Mouse (Mus musculus) lung, adult 2 months (tissue): ENCODE measurements around the gene Ptprm. TPM values are rescaled to one million over a fixed set of nuclear protein-coding genes. Genes with fewer than 3 reads are reported as not detected.
A peak's percentile ranks its signal among the peaks of the same experiment; 100 is the strongest.

ENCODE experiments used
- DNase-seq: peaks from one replicate; pipeline ENCODE4 v3.0.0; 2022
- H3K4me1 ChIP-seq: fragments of 200-500 bp; 2 replicates; pipeline ENCODE4 v1.6.1; 2011; ENCODE audit warnings: low read length; ENCODE audit not compliant: control insufficient read depth, insufficient read depth
- H3K4me3 ChIP-seq: fragments of 200-500 bp; replicated peaks from 2 replicates; pipeline ENCODE3; 2011; ENCODE audit warnings: low read depth, mild to moderate bottlenecking, control low read depth, low read length; ENCODE audit errors: extremely low read depth
- CTCF ChIP-seq: fragments of 200-500 bp; IDR thresholded peaks from 2 replicates; pipeline ENCODE4 v1.5.1; 2011; ENCODE audit warnings: mild to moderate bottlenecking, low read length, control low read depth; ENCODE audit not compliant: insufficient read depth
- POLR2A ChIP-seq: fragments of 200-500 bp; IDR thresholded peaks from 2 replicates; pipeline ENCODE4 v1.6.1; 2011; ENCODE audit warnings: low read depth, mild to moderate bottlenecking, control low read depth, low read length, borderline replicate concordance; ENCODE audit errors: extremely low read depth
- WGBS: fragments of 180-500 bp; shearing (Covaris S2); methylation state at CpG from one replicate; pipeline ENCODE4 v1.1.7; 2018; 5-methylcytosine and 5-hydroxymethylcytosine counted together
- polyA plus RNA-seq: library from polyadenylated mRNA; depleted of rRNA; stranded (reverse); fragments of >200 nt; gene quantifications from 2 replicates; pipeline ENCODE4 v1.2.3, GENCODE M21; 2012

Ptprm gene
- polyA plus RNA-seq, 1 experiment: 69.9 TPM

GRCm38 (mm10) chr17:66756500-66756899 is 597.8 kb downstream of the Ptprm start:
- H3K4me3 ChIP-seq: no peak overlapping the region
- DNase-seq: no peak
- TF ChIP-seq CTCF (no peak), POLR2A (no peak)
- H3K4me1 ChIP-seq: no peaks in the 10 kb centered on the region; the same call in 1 of the 2 replicates
- 63% methylated on average over 9 of the region's 9 CpGs for WGBS

- Histone ChIP-seq H3K4me3 (no peak overlapping the region), H3K4me1 (no peaks in the 10 kb centered on the region; the same call in 1 of the 2 replicates)
- peak; percentile 41 for DNase-seq
- TF ChIP-seq POLR2A: no peak
- 0 out of 2 replicates have a peak, but pooled peaks have one; percentile 6 for TF ChIP-seq CTCF
- WGBS: 41% methylated on average over 3 of the region's 3 CpGs
Observed at GRCm38 (mm10) chr17:66755191-66755654, 599.0 kb downstream of the Ptprm start.

- H3K4me3 ChIP-seq: no peak overlapping the region
- no peaks in the 10 kb centered on the region; the same call in 1 of the 2 replicates for H3K4me1 ChIP-seq
- 80% methylated on average over 9 of the region's 9 CpGs for WGBS
- DNase-seq: no peak
- no peak for TF ChIP-seq POLR2A
- no peak for TF ChIP-seq CTCF
Observed at GRCm38 (mm10) chr17:66754208-66754865, 599.9 kb downstream of the Ptprm start.

GRCm38 (mm10) chr17:66751746-66752145 is 602.5 kb downstream of the Ptprm start:
- WGBS: 79% methylated on average over 8 of the region's 8 CpGs
- TF ChIP-seq CTCF (no peak), POLR2A (no peak)
- DNase-seq: no peak
- Histone ChIP-seq H3K4me1 (no peaks in the 10 kb centered on the region; the same call in 1 of the 2 replicates), H3K4me3 (no peak overlapping the region)

- no peak for DNase-seq
- Histone ChIP-seq H3K4me3 (no peak overlapping the region), H3K4me1 (no peaks in the 10 kb centered on the region; the same call in 1 of the 2 replicates)
- TF ChIP-seq CTCF (no peak), POLR2A (no peak)
- 61% methylated on average over 4 of the region's 4 CpGs for WGBS
Observed at GRCm38 (mm10) chr17:66750481-66751206, 603.6 kb downstream of the Ptprm start.

GRCm38 (mm10) chr17:66749976-66750375 is 604.3 kb downstream of the Ptprm start:
- Histone ChIP-seq H3K4me1 (no peaks in the 10 kb centered on the region; the same call in 1 of the 2 replicates), H3K4me3 (no peak overlapping the region)
- 91% methylated on average over 7 of the region's 7 CpGs for WGBS
- no peak for DNase-seq
- no peak for TF ChIP-seq POLR2A
- no peak for TF ChIP-seq CTCF

GRCm38 (mm10) chr17:66746506-66746905 is 607.8 kb downstream of the Ptprm start:
- no peak for TF ChIP-seq CTCF
- TF ChIP-seq POLR2A: no peak
- WGBS: 93% methylated on average over 8 of the region's 8 CpGs
- Histone ChIP-seq H3K4me1 (no peaks in the 10 kb centered on the region; the same call in 1 of the 2 replicates), H3K4me3 (no peak overlapping the region)
- no peak for DNase-seq

- 74% methylated on average over 7 of the region's 7 CpGs for WGBS
- no peak overlapping the region for H3K4me3 ChIP-seq
- no peak for TF ChIP-seq CTCF
- TF ChIP-seq POLR2A: no peak
- DNase-seq: no peak
- peaks cover 3% of the 10 kb centered on the region; the same call in 1 of the 2 replicates for H3K4me1 ChIP-seq
Observed at GRCm38 (mm10) chr17:66743321-66743720, 610.9 kb downstream of the Ptprm start.

GRCm38 (mm10) chr17:66738779-66739345 is 615.4 kb downstream of the Ptprm start:
- Histone ChIP-seq H3K4me1 (peaks cover 3% of the 10 kb centered on the region; the same call in 1 of the 2 replicates), H3K4me3 (no peak overlapping the region)
- TF ChIP-seq CTCF: no peak
- TF ChIP-seq POLR2A: no peak
- DNase-seq: peak; percentile 29
- 54% methylated on average over 8 of the region's 8 CpGs for WGBS
